Mouse (Mus musculus) urinary bladder, adult 2 months (tissue): Measurements from ENCODE around the gene Gdpd3. TPM values are rescaled to one million over a fixed set of nuclear protein-coding genes. Genes with fewer than 3 reads are reported as not detected.

Experiments
- DNase-seq: peaks from one replicate; pipeline ENCODE4 v3.0.0; 2022; ENCODE audit warnings: low spot score
- polyA plus RNA-seq: library from polyadenylated mRNA; depleted of rRNA; stranded (reverse); fragments of >200 nt; gene quantifications from 2 replicates; pipeline ENCODE4 v1.2.3, GENCODE M21; 2012; rRNA removed

The Gdpd3 gene
- polyA plus RNA-seq, 1 experiment, result 28.5 TPM

GRCm38 (mm10) chr7:126806956-126807355 is 40.8 kb downstream of the Gdpd3 start:
- no peak for DNase-seq

- DNase-seq, result no peak
Observed at GRCm38 (mm10) chr7:126807405-126807804, 41.3 kb downstream of the Gdpd3 start.

GRCm38 (mm10) chr7:126808703-126809455 is 42.7 kb downstream of the Gdpd3 start:
- peak; percentile 67 for DNase-seq

GRCm38 (mm10) chr7:126809723-126810369 is 43.7 kb downstream of the Gdpd3 start:
- no peak for DNase-seq

GRCm38 (mm10) chr7:126815726-126816222 is 49.6 kb downstream of the Gdpd3 start:
- no peak for DNase-seq

- no peak for DNase-seq
Observed at GRCm38 (mm10) chr7:126816494-126816893, 50.4 kb downstream of the Gdpd3 start.

- no peak for DNase-seq
Observed at GRCm38 (mm10) chr7:126817595-126817994, 51.5 kb downstream of the Gdpd3 start.

GRCm38 (mm10) chr7:126818818-126819217 is 52.7 kb downstream of the Gdpd3 start:
- no peak for DNase-seq

- peak; percentile 54 for DNase-seq
Observed at GRCm38 (mm10) chr7:126821835-126822511, 55.8 kb downstream of the Gdpd3 start.

- no peak for DNase-seq
Observed at GRCm38 (mm10) chr7:126822741-126823140, 56.6 kb downstream of the Gdpd3 start.

- no peak for DNase-seq
Observed at GRCm38 (mm10) chr7:126823202-126823711, 57.1 kb downstream of the Gdpd3 start.

GRCm38 (mm10) chr7:126823940-126824339 is 57.8 kb downstream of the Gdpd3 start:
- DNase-seq, result no peak

Other genes with a start within 250 kb of the Gdpd3 start
- gene Eif3c, start 199.9 kb upstream of the Gdpd3 start, polyA plus RNA-seq, result 85.5 and 109 TPM in 2 replicates
- 2.1 and 3.0 TPM in 2 replicates for gene Apobr, start 181.4 kb upstream of the Gdpd3 start, polyA plus RNA-seq
- gene Cln3, start 180.5 kb upstream of the Gdpd3 start, polyA plus RNA-seq, result 48.1 and 53.3 TPM in 2 replicates
- 0.18 and 0.22 TPM in 2 replicates for gene Il27, start 171.4 kb upstream of the Gdpd3 start, polyA plus RNA-seq
- 67.1 and 82.3 TPM in 2 replicates for gene Nupr1, start 135.5 kb upstream of the Gdpd3 start, polyA plus RNA-seq
- 24.5 and 27.7 TPM in 2 replicates for gene Sgf29, start 117.0 kb upstream of the Gdpd3 start, polyA plus RNA-seq
- gene Sult1a1, start 89.9 kb upstream of the Gdpd3 start, polyA plus RNA-seq, result 28.5 and 29.2 TPM in 2 replicates
- gene Bola2, start 70.9 kb upstream of the Gdpd3 start, polyA plus RNA-seq, result 32.6 and 37.6 TPM in 2 replicates
- gene Slx1b, start 70.5 kb upstream of the Gdpd3 start, polyA plus RNA-seq, result 19.3 and 22.5 TPM in 2 replicates
- 34.8 and 39.4 TPM in 2 replicates for gene Coro1a, start 58.5 kb upstream of the Gdpd3 start, polyA plus RNA-seq
- gene Mapk3, start 6.7 kb upstream of the Gdpd3 start, polyA plus RNA-seq, result 214 TPM in 2 replicates
- 188 and 213 TPM in 2 replicates for gene Ypel3, start 10.6 kb downstream of the Gdpd3 start, polyA plus RNA-seq
- 1.3 and 1.4 TPM in 2 replicates for gene Tbx6, start 15.1 kb downstream of the Gdpd3 start, polyA plus RNA-seq
- gene Ppp4c, start 26.2 kb downstream of the Gdpd3 start, polyA plus RNA-seq, result 106 and 121 TPM in 2 replicates
- 2.4 and 2.9 TPM in 2 replicates for gene Fam57b, start 31.3 kb downstream of the Gdpd3 start, polyA plus RNA-seq
- gene 4930451I11Rik, start 65.3 kb downstream of the Gdpd3 start, polyA plus RNA-seq, result not detected in 2 replicates
- not detected in 2 replicates for gene Doc2a, start 81.1 kb downstream of the Gdpd3 start, polyA plus RNA-seq
- gene Hirip3, start 95.6 kb downstream of the Gdpd3 start, polyA plus RNA-seq, result 18.0 and 21.0 TPM in 2 replicates
- gene Ino80e, start 96.0 kb downstream of the Gdpd3 start, polyA plus RNA-seq, result 42.3 and 46.0 TPM in 2 replicates
- 55.8 and 65.4 TPM in 2 replicates for gene Taok2, start 118.4 kb downstream of the Gdpd3 start, polyA plus RNA-seq
- 41.3 and 46.0 TPM in 2 replicates for gene Tmem219, start 156.6 kb downstream of the Gdpd3 start, polyA plus RNA-seq
- 16.3 and 16.4 TPM in 2 replicates for gene Kctd13, start 162.5 kb downstream of the Gdpd3 start, polyA plus RNA-seq
- not detected in 2 replicates for gene Asphd1, start 183.2 kb downstream of the Gdpd3 start, polyA plus RNA-seq
- 0.65 and 0.72 TPM in 2 replicates for gene Sez6l2, start 184.2 kb downstream of the Gdpd3 start, polyA plus RNA-seq
- 118 and 119 TPM in 2 replicates for gene Cdipt, start 209.6 kb downstream of the Gdpd3 start, polyA plus RNA-seq
- 2.2 and 2.7 TPM in 2 replicates for gene Cdiptos, start 209.8 kb downstream of the Gdpd3 start, polyA plus RNA-seq
- gene Mvp, start 248.3 kb downstream of the Gdpd3 start, polyA plus RNA-seq, result 46.2 and 52.7 TPM in 2 replicates